In the genomic region with DNA sequence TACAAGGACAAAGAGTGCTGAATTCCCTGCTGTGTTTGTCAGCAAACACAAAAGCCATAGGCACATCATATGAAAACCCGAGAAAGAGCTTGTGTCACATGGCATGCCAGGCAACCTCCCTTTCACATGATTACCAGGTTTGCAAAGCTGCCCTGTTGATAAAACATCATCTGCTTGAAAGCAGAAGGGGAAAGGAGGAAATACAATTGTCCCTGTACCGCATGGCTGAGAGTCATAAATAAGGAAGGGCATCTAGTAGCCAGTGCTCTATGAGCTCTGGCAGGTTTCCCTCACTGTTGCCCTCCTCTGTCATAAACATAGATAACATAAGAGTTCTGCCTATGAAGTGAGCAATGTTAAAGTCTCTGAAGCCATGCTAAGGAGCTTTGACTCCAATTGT, we compare ENCODE assay signal across 30 mouse cellular contexts.
DNase-seq lines count a peak whose midpoint lies in the region; ATAC-seq and TF ChIP-seq lines count a peak whose summit lies in the region.
"Had no signal": no experiment of that assay in that cellular context is flagged by ENCODE, and none has a peak within 500 bp of the region (broad histone marks: within the 10 kb centered on the region; RNA-seq: fewer than 3 reads in every experiment).

No protein-coding gene starts in this region.

- H3K4me3 ChIP-seq in MEL (ENCODE audit: control insufficient read depth in 1 of 2, insufficient read depth in 1 of 2, low read depth in 2 of 2, low read length in 2 of 2): 0 out of 4 replicates have a peak overlapping the region, but pooled peaks of 1 of the 2 experiments have one; percentile 21
- no peak overlapping the region for H3K4me3 ChIP-seq in macrophage (ENCODE audit: inconsistent target)
- no peak overlapping the region for H3K4me3 ChIP-seq in small intestine, adult 2 months (ENCODE audit: low read depth, low read length)
- H3K4me3 ChIP-seq: embryonic facial prominence, embryonic 13.5 days; forebrain, embryonic 10.5 days; forebrain, embryonic 15.5 days; gastrocnemius, adult 2 months; limb, embryonic 10.5 days; limb, embryonic 15.5 days; lung, embryonic 15.5 days; myocyte; neural tube, embryonic 12.5 days had no signal

- H3K27ac ChIP-seq in MEL (ENCODE audit: control insufficient read depth, low read depth, low read length): no peak overlapping the region
- peak overlapping the region; percentile 28 for H3K27ac ChIP-seq in macrophage
- H3K27ac ChIP-seq in small intestine, adult 2 months (ENCODE audit: insufficient read depth, low read depth, low read length): peak overlapping the region; percentile 44
- H3K27ac ChIP-seq: embryonic facial prominence, embryonic 13.5 days; forebrain, embryonic 10.5 days; forebrain, embryonic 15.5 days; gastrocnemius, adult 2 months; limb, embryonic 10.5 days; limb, embryonic 15.5 days; liver, embryonic 14.5 days; lung, embryonic 15.5 days; neural tube, embryonic 12.5 days had no signal

- H3K9ac ChIP-seq in MEL (ENCODE audit: control insufficient read depth, low read depth, low read length, poor library complexity, severe bottlenecking): no peak overlapping the region
- H3K9ac ChIP-seq: embryonic facial prominence, embryonic 13.5 days; forebrain, embryonic 15.5 days; limb, embryonic 15.5 days; liver, embryonic 14.5 days; lung, embryonic 15.5 days; neural tube, embryonic 12.5 days had no signal

- DNase-seq in MEL (ENCODE audit: low read depth, low spot score): peak; percentile 78
- no peak for DNase-seq in retina, embryonic 14.5 days (ENCODE audit: low spot score)
- no peak for DNase-seq in gastrocnemius, adult 18-20 months (ENCODE audit: low spot score)
- no peak for DNase-seq in adrenal gland, postnatal 4 days (ENCODE audit: low spot score in 2 of 2)
- DNase-seq: adrenal gland, postnatal 25 days; B cell, adult 2 months; cerebellum, adult 2 months; cerebellum, postnatal 25 days; gastrocnemius, adult 2 months; gastrocnemius, postnatal 36 days; heart, postnatal 14 days; kidney, adult 9 months; kidney, postnatal 10 days; retina, postnatal 1 day; right cerebral cortex, postnatal 14 days; thymus, postnatal 14 days had no signal

- no peaks in the 10 kb centered on the region for H3K27me3 ChIP-seq in MEL (ENCODE audit: control insufficient read depth in 1 of 2, insufficient read depth in 2 of 2, low read length in 2 of 2)
- H3K27me3 ChIP-seq in small intestine, adult 2 months (ENCODE audit: control insufficient read depth, insufficient read depth, low read length): no peaks in the 10 kb centered on the region
- H3K27me3 ChIP-seq: CH12.LX; embryonic facial prominence, embryonic 13.5 days; forebrain, embryonic 15.5 days; limb, embryonic 15.5 days; lung, embryonic 15.5 days; neural tube, embryonic 12.5 days had no signal

- peaks cover 2 to 15% of the 10 kb centered on the region in 2 experiments; a peak in 3 of 4 replicates for H3K4me1 ChIP-seq in MEL (ENCODE audit: control insufficient read depth in 1 of 2, insufficient read depth in 2 of 2, low read length in 2 of 2)
- peaks cover 7% of the 10 kb centered on the region; the same call in 1 of the 2 replicates for H3K4me1 ChIP-seq in small intestine, adult 2 months (ENCODE audit: control insufficient read depth, insufficient read depth, insufficient read length, low read length)
- H3K4me1 ChIP-seq: forebrain, embryonic 15.5 days; neural tube, embryonic 12.5 days had no signal

- H3K36me3 ChIP-seq in MEL (ENCODE audit: control insufficient read depth in 1 of 2, insufficient read depth in 2 of 2, low read length in 2 of 2) (peaks cover 0 to 3% of the 10 kb centered on the region in 2 experiments; a peak in 1 of 4 replicates), macrophage (ENCODE audit: inconsistent target) (no peaks in the 10 kb centered on the region)
- H3K36me3 ChIP-seq in small intestine, adult 2 months (ENCODE audit: control insufficient read depth, insufficient read depth, low read length): no peaks in the 10 kb centered on the region
- H3K36me3 ChIP-seq: embryonic facial prominence, embryonic 13.5 days; forebrain, embryonic 10.5 days; forebrain, embryonic 15.5 days; limb, embryonic 10.5 days; limb, embryonic 15.5 days; lung, embryonic 15.5 days; neural tube, embryonic 12.5 days had no signal

- no peak for TF ChIP-seq POLR2A in MEL (IDR thresholded peaks at IDR 0.05; ENCODE audit: control insufficient read depth in 1 of 2, insufficient read depth in 1 of 2, low read depth in 1 of 2, low read length in 2 of 2, poor library complexity in 1 of 2)
- no peak for TF ChIP-seq POLR2A in small intestine, adult 2 months (IDR thresholded peaks at IDR 0.05; ENCODE audit: low read depth, low read length)

- peak; percentile 73 for ATAC-seq in granulocyte monocyte progenitor cell, adult 5-6 weeks (replicated peaks; ENCODE audit: poor library complexity, severe bottlenecking)
- ATAC-seq: forebrain, embryonic 15.5 days; hindbrain, embryonic 16.5 days had no signal

- H3K79me2 ChIP-seq in MEL (ENCODE audit: control insufficient read depth, insufficient read depth, low read length, poor library complexity) (no peaks in the 10 kb centered on the region), macrophage (ENCODE audit: inconsistent target) (no peaks in the 10 kb centered on the region)

- peak in 1 of 2 experiments; percentile 33; a peak in 1 of 4 replicates for TF ChIP-seq EP300 in MEL (IDR thresholded peaks at IDR 0.05; ENCODE audit: low read depth in 1 of 2, low read length in 2 of 2)

- TF ChIP-seq RAD21 in MEL (IDR thresholded peaks at IDR 0.05; ENCODE audit: low read depth, low read length): peak; percentile 6

- WGBS in macrophage (ENCODE audit: missing documents): 3% methylated on average over 2 of the region's 2 CpGs
- 17% methylated on average over 2 of the region's 2 CpGs for WGBS in small intestine, adult 2 months

- H3K9me3 ChIP-seq in MEL (replicated peaks; ENCODE audit: insufficient read depth, low read length): no peaks in the 10 kb centered on the region
- H3K9me3 ChIP-seq: embryonic facial prominence, embryonic 13.5 days; forebrain, embryonic 10.5 days; forebrain, embryonic 15.5 days; limb, embryonic 10.5 days; limb, embryonic 15.5 days; lung, embryonic 15.5 days; neural tube, embryonic 12.5 days had no signal

- peak in 1 of 3 experiments; percentile 15; a peak in 1 of 6 replicates for TF ChIP-seq CTCF in MEL (IDR thresholded peaks at IDR 0.05 in 2 of 3, conservative IDR thresholded peaks at IDR 0.05 in 1 of 3; ENCODE audit: control insufficient read depth in 1 of 3, insufficient read depth in 1 of 3, low read depth in 2 of 3, low read length in 3 of 3, poor library complexity in 1 of 3, severe bottlenecking in 1 of 3)
- no peak for TF ChIP-seq CTCF in small intestine, adult 2 months (IDR thresholded peaks at IDR 0.05; ENCODE audit: extremely low read depth, insufficient read length, insufficient replicate concordance, low read depth, low read length)

TF ChIP-seq in MEL, 35 proteins besides CTCF, POLR2A, EP300 and RAD21:
- peak; percentile 36 for TF ChIP-seq SMC3 (IDR thresholded peaks at IDR 0.05; ENCODE audit: low read depth, low read length)
- no peak for TF ChIP-seq UBTF (IDR thresholded peaks at IDR 0.05; ENCODE audit: borderline replicate concordance, insufficient read depth, low read depth, low read length)
- TF ChIP-seq TAL1 (IDR thresholded peaks at IDR 0.05; ENCODE audit: low read length): no peak
- TF ChIP-seq SIN3A (IDR thresholded peaks at IDR 0.05; ENCODE audit: low read length): peak; percentile 58
- TF ChIP-seq MEF2A (IDR thresholded peaks at IDR 0.05; ENCODE audit: extremely low read depth, insufficient replicate concordance, low read depth, low read length, poor library complexity, severe bottlenecking): no peak
- TF ChIP-seq JUND (IDR thresholded peaks at IDR 0.05; ENCODE audit: low read depth, low read length): no peak
- TF ChIP-seq MAZ (IDR thresholded peaks at IDR 0.05; ENCODE audit: low read depth, low read length): no peak
- 0 out of 2 replicates have a peak, but pooled peaks have one; percentile 29 for TF ChIP-seq TCF12 (IDR thresholded peaks at IDR 0.05; ENCODE audit: low read depth, low read length)
- peak; percentile 56 for TF ChIP-seq ETS1 (IDR thresholded peaks at IDR 0.05; ENCODE audit: low read depth, low read length)
- 0 out of 2 replicates have a peak, but pooled peaks have one; percentile 27 for TF ChIP-seq GATA1 (IDR thresholded peaks at IDR 0.05; ENCODE audit: low read depth, low read length)
- TF ChIP-seq TBP (IDR thresholded peaks at IDR 0.05; ENCODE audit: low read depth, low read length): 0 out of 2 replicates have a peak, but pooled peaks have one; percentile 23
- TF ChIP-seq USF2 (IDR thresholded peaks at IDR 0.05; ENCODE audit: borderline replicate concordance in 1 of 2, insufficient read depth in 1 of 2, low read depth in 1 of 2, low read length in 2 of 2): 0 out of 4 replicates have a peak, but pooled peaks of 1 of the 2 experiments have one; percentile 16
- peak; percentile 50 for TF ChIP-seq MAX (IDR thresholded peaks at IDR 0.05; ENCODE audit: low read length)
- no peak for TF ChIP-seq NRF1 (IDR thresholded peaks at IDR 0.05; ENCODE audit: insufficient read depth, low read depth, low read length, poor library complexity, severe bottlenecking)
- TF ChIP-seq MYC (IDR thresholded peaks at IDR 0.05; ENCODE audit: low read depth, low read length): peak; percentile 67
- no peak for TF ChIP-seq ZMIZ1 (IDR thresholded peaks at IDR 0.05; ENCODE audit: low read depth, low read length)
- no peak for TF ChIP-seq E2F4 (IDR thresholded peaks at IDR 0.05; ENCODE audit: borderline replicate concordance, low read depth, low read length)
- TF ChIP-seq MXI1 (IDR thresholded peaks at IDR 0.05; ENCODE audit: low read depth, low read length): peak; percentile 82
- TF ChIP-seq USF1 (IDR thresholded peaks at IDR 0.05; ENCODE audit: low read depth, low read length): peak; percentile 78
